Mouse (Mus musculus): ENCODE data around the gene Susd2.

Susd2 gene

GRCm38 (mm10) chr10:75625920-75626319, 17.9 kb downstream of the Susd2 start:
- no peak for DNase-seq (ENCODE audit: low read depth, low spot score)

GRCm38 (mm10) chr10:75620818-75621217, 23.0 kb downstream of the Susd2 start:
- no peak for DNase-seq (ENCODE audit: low read depth, low spot score)

GRCm38 (mm10) chr10:75616044-75616443, 27.8 kb downstream of the Susd2 start:
- DNase-seq (ENCODE audit: low read depth, low spot score): no peak

- no peak for DNase-seq (ENCODE audit: low read depth, low spot score)
Measured at GRCm38 (mm10) chr10:75610486-75610885, 33.3 kb downstream of the Susd2 start.

- no peak for DNase-seq (ENCODE audit: low read depth, low spot score)
Measured at GRCm38 (mm10) chr10:75608975-75609374, 34.8 kb downstream of the Susd2 start.

- no peak for DNase-seq (ENCODE audit: low read depth, low spot score)
Measured at GRCm38 (mm10) chr10:75607253-75607652, 36.6 kb downstream of the Susd2 start.

- DNase-seq (ENCODE audit: low read depth, low spot score): no peak
Measured at GRCm38 (mm10) chr10:75605162-75605846, 38.5 kb downstream of the Susd2 start.

GRCm38 (mm10) chr10:75600189-75600730, 43.5 kb downstream of the Susd2 start:
- no peak for DNase-seq (ENCODE audit: low read depth, low spot score)

- DNase-seq (ENCODE audit: low read depth, low spot score): no peak
Measured at GRCm38 (mm10) chr10:75595981-75596380, 47.8 kb downstream of the Susd2 start.

- no peak for DNase-seq (ENCODE audit: low read depth, low spot score)
Measured at GRCm38 (mm10) chr10:75592585-75592984, 51.2 kb downstream of the Susd2 start.

- DNase-seq (ENCODE audit: low read depth, low spot score): no peak
Measured at GRCm38 (mm10) chr10:75591211-75591894, 52.5 kb downstream of the Susd2 start.

GRCm38 (mm10) chr10:75589651-75590050, 54.2 kb downstream of the Susd2 start:
- no peak for DNase-seq (ENCODE audit: low read depth, low spot score)

- DNase-seq (ENCODE audit: low read depth, low spot score): no peak
Measured at GRCm38 (mm10) chr10:75589129-75589528, 54.7 kb downstream of the Susd2 start, which contains the start of gene Ggt5. Gene Ggt5 (plus strand): TSS chr10:75589340.

GRCm38 (mm10) chr10:75588336-75588735, 55.5 kb downstream of the Susd2 start:
- no peak for DNase-seq (ENCODE audit: low read depth, low spot score)

GRCm38 (mm10) chr10:75587781-75588180, 56.0 kb downstream of the Susd2 start:
- no peak for DNase-seq (ENCODE audit: low read depth, low spot score)

Measured in c-Kit-negative CD71-positive TER-119-positive erythroid progenitor cells, embryonic 14.5 days (primary cell).